Mouse (Mus musculus): Measurements from ENCODE around the gene Uckl1.

The Uckl1 gene

GRCm38 (mm10) chr2:181584411-181584942 is at the start of gene Uckl1:
Uckl1 (minus strand) TSS chr2:181584892.
- no peak for DNase-seq (ENCODE audit: low read depth, low spot score)

GRCm38 (mm10) chr2:181632624-181633023 is 47.9 kb upstream of the Uckl1 start:
- DNase-seq (ENCODE audit: low read depth, low spot score): no peak

GRCm38 (mm10) chr2:181628471-181628870 is 43.8 kb upstream of the Uckl1 start:
- no peak for DNase-seq (ENCODE audit: low read depth, low spot score)

GRCm38 (mm10) chr2:181623401-181623800 is 38.7 kb upstream of the Uckl1 start:
- no peak for DNase-seq (ENCODE audit: low read depth, low spot score)

GRCm38 (mm10) chr2:181618761-181619495 is 34.2 kb upstream of the Uckl1 start:
- no peak for DNase-seq (ENCODE audit: low read depth, low spot score)

- DNase-seq (ENCODE audit: low read depth, low spot score): no peak
Measured at GRCm38 (mm10) chr2:181602367-181602766, 17.7 kb upstream of the Uckl1 start.

- no peak for DNase-seq (ENCODE audit: low read depth, low spot score)
Measured at GRCm38 (mm10) chr2:181601751-181602145, 17.1 kb upstream of the Uckl1 start.

- DNase-seq (ENCODE audit: low read depth, low spot score): peak; percentile 91
Measured at GRCm38 (mm10) chr2:181600828-181601750, 16.4 kb upstream of the Uckl1 start.

- no peak for DNase-seq (ENCODE audit: low read depth, low spot score)
Measured at GRCm38 (mm10) chr2:181600226-181600758, 15.6 kb upstream of the Uckl1 start.

- no peak for DNase-seq (ENCODE audit: low read depth, low spot score)
Measured at GRCm38 (mm10) chr2:181598454-181599351, 14.0 kb upstream of the Uckl1 start, which contains the start of gene Samd10. Samd10 (minus strand) TSS chr2:181599212.

- no peak for DNase-seq (ENCODE audit: low read depth, low spot score)
Measured at GRCm38 (mm10) chr2:181597378-181598061, 12.8 kb upstream of the Uckl1 start.

GRCm38 (mm10) chr2:181596221-181596960 is 11.7 kb upstream of the Uckl1 start:
- no peak for DNase-seq (ENCODE audit: low read depth, low spot score)

GRCm38 (mm10) chr2:181594946-181595696 is 10.4 kb upstream of the Uckl1 start:
- no peak for DNase-seq (ENCODE audit: low read depth, low spot score)

GRCm38 (mm10) chr2:181593937-181594336 is 9.2 kb upstream of the Uckl1 start:
- DNase-seq (ENCODE audit: low read depth, low spot score): no peak

GRCm38 (mm10) chr2:181593042-181593421 is 8.3 kb upstream of the Uckl1 start:
- DNase-seq (ENCODE audit: low read depth, low spot score): no peak

- DNase-seq (ENCODE audit: low read depth, low spot score): no peak
Measured at GRCm38 (mm10) chr2:181592231-181593041, 7.7 kb upstream of the Uckl1 start, which contains the start of gene Zfp512b. Zfp512b (minus strand) TSS chr2:181592803.

- DNase-seq (ENCODE audit: low read depth, low spot score): no peak
Measured at GRCm38 (mm10) chr2:181591528-181592085, 6.9 kb upstream of the Uckl1 start, which contains the start of gene Prpf6. Prpf6 (plus strand) TSS chr2:181591868.

- no peak for DNase-seq (ENCODE audit: low read depth, low spot score)
Measured at GRCm38 (mm10) chr2:181590471-181590870, 5.8 kb upstream of the Uckl1 start.

All from brain, embryonic 18.5 days (tissue).